Mouse (Mus musculus): ENCODE measurements at regions not wholly inside any gene's neighbourhood (a gene's known extent, or its start where the extent isn't known, plus 50 kb on each side); places are given as distances from the start of the nearest gene placed in this dataset.
"Not testable (repeated sequence)": the region's sequence is repeated elsewhere in the genome, so short reads cannot be mapped to it uniquely, and the experiment has no call there.

DNA sequence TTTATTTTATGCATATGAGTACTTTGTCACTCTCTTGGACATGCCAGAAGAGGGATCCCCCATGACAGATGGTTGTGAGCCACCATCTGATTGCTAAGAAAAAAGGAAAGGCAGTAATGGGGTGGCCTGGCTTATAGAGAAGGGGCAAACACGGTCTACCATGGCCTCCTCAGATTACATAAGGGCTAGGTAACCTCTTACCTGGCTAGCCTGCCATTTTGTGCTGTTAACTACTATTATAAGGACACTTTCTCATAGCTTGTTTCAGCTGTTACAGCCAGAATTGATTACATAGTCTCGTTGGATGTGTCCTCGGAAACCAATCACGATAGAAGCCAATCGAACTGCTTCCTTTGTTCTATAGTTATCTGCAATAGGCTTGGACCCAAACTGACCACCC is 60.9 kb upstream of the Gm14496 start:
- DNase-seq (ENCODE audit: low spot score in 2 of 2): no peak

DNA sequence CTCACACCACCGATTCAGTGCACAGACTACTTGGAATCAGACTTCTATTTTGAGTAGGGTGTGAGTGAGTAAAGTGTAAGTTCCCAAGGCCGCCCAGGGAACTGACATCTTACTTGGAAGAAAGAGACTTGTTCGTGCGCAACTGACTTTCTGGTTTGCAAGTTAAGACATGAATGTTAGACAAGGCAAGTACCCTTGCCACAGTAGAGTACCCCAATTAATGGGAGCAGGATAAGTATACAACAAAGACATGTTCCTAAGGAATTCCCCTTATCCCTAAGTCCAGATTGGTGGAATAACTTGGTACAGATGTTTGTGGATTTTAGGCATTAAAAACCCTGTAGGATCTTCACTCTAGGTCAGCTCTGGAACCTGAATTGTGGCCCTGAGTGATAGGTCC is 60.4 kb upstream of the Gm14496 start:
- DNase-seq (ENCODE audit: low spot score in 2 of 2): not testable (repeated sequence)

DNA sequence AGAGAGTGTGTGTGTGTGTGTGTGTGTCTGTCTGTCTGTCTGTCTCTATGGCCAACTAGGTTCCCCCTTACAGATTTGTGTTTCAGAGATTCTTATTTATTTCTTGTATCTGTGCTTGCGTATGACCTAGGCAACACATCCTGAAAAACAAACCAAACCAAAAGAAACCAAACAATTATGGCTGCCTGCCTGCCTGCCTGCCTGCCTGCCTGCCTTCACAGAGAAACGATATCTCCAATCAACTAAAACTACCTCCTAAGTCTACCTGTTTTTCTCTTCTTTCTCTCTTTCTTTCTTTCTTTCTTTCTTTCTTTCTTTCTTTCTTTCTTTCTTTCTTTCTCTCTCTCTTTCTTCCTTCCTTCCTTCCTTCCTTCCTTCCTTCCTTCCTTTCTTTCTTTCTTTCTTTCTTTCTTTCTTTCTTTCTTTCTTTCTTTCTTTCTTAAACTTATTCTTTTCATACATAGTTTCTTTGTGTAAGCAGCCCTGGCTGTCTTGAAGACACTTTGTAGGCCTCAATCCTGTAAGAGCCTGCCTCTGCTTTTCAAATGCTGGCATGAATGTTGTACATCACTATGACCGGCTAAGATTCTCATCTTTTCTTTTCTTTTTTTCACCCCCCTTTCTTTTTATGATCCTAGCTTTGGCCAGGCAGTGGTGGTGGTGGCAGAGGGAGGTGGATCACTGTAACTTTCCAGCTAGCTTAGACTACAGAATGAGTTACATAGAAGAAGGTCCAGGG is 59.7 kb upstream of the Gm14496 start:
- peak; percentile 34 to 79 for DNase-seq (ENCODE audit: low spot score in 2 of 2)

DNA sequence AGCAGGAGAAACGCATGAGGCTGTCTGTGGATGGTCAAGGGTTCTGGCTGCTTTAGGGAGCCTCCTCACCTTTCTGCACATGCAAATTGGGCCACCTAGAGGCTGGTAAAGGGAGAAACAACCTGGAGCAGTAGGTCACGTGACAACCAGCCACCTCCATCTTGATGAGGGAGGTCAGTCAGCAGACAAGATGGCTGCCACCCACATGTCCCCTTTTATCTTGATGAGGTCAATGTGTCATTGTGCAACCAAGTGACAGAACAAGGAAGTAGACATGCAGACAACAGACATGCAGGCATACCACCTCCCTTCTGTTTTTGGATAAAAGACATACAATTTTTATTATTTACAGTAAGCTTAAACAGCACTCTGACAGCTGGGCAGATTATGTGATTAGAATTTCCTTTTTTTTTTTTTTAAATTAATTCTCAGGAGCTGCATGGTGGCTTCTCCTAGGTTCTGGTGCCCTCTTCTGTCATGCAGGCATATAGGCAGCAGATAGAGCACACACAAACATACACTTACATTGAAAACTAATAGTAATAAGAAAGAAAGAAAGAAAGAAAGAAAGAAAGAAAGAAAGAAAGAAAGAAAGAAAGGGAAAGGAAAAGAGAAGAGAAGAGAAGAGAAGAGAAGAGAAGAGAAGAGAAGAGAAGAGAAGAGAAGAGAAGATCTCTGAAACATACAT is 58.9 kb upstream of the Gm14496 start:
- no peak for DNase-seq (ENCODE audit: low spot score in 2 of 2)
